Mouse (Mus musculus): ENCODE measurements around the gene Cldn13.
A peak's percentile ranks its signal among the peaks of the same experiment; 100 is the strongest.

The Cldn13 gene

DNA sequence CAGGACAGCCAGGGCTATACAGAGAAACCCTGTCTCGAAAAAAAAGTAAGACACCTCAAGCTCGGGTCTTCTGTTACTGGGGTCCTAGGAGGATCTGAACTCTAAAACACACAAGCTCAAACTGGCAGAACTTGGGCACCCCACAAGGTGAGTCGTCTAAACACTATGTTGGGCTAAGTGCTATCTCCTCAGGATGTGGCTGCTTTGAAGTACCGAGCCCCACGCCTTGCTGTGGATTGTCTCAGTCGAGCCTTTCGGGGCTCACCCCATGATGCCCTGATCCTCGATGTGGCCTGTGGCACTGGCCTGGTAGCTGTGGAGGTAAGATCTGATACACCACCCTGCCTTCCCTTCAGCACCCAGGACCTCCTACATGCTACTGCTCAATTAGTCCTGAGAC, 18.0 kb upstream of the Cldn13 start:
- no peak for DNase-seq

DNA sequence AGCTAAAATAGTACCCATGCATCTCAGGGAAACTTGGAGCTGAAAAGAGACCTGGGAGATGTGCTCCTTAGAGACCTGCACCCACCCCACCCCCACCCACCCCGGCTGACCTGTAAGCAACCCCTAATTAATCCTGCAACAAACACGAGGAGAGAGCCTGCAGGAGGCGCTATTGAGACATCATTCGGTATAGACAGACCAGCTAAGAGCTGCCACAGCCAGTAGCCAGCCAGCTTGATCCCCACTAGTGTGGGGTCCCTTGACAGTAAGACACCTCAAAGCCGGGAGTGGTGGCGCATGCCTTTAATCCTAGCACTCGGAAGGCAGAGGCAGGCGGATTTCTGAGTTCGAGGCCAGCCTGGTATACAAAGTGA, 17.6 kb upstream of the Cldn13 start:
- peak; percentile 87 for DNase-seq

DNA sequence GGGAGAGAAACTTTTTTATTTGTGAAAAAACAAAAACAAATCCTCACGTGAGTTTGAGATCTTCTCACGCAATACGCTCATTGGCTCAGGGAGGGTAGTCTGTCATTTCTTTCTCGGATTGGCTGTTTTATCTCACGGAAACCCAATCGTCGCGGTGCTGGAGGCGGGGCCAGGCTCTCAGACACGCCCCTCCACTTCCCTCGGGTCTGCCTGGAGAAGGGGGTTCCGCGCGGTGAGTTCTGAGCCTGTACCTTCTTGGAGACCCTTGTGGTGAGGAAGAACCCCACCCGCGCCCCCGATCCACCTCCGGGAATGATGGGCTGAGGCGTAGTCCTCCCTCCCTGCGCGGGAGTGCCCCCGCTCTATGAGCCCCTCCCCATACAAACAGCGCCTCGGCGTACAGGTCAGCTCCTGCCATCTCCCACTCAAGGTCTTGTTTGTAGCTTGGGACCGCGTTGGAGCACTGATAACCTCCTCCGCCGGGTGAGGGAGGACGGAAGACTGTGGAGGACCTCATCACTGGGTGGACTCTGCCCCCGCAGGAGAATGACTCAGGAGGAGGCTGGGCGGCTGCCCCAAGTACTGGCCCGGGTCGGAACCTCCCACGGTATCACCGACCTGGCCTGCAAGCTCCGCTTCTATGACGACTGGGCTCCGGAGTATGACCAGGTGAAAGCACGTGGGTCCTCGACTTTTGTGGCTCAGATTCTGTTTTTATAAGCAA, 17.0 kb upstream of the Cldn13 start, which contains the start of gene Mettl27:
TSS of gene Mettl27 (plus strand) at position 190 of the 724 bp plus-strand sequence.
- DNase-seq: peak; percentile 95

DNA sequence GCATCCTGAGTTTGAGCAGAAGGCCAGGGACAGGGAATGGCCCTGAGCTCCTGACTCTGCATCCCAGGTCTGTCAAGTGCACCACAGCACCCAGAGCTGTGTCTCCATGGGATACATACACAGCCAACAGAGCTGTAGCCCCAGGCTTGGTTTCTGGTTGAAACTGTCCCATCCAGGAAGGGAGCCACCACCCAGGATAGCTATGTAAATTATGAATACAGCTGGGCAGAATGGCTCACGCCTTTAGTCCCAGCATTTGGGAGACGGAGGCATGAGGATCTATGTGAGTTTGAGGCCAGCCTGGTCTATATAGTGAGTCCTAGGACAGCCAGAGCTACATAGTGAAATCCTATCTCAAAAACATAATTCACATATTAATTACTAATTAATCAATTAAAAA, 14.7 kb upstream of the Cldn13 start:
- no peak for DNase-seq

DNA sequence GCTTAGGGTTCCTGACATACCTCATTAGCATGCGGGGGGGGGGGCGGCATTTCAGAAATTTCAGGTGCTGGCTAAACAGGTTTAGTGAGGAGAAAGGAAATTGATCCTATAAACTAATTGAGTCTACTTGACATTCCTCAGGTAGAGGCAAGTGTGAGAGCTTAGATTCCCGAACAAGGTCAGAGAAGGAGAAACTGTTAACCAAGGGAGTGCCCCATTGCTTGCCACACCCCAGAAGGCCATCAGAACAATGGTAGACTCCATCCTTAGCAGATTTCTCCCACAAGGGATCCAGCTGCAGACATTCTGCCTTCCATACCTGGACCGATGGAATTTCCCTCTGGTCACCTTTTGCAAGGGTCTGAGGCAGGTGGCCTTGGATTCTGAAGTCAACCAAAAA, 11.4 kb upstream of the Cldn13 start:
- DNase-seq: no peak

DNA sequence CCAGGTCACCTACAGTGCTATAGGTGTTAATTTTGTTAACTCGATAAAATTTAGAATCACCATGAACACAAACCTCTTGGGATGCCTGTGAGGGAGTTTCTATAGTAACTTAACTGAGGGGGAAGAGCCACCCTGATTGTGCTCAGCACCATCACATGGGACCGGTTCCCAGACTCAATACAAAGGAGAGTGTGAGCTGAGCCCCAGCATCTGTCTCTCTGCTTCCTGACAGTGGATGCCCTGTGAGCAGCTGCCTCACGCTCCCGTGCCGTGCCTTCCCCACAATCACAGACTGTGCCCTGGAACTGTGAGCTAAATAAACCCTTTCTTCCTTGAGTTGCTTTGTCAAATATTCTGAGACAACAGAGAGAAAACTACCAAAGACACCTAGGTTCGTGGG, 7.8 kb upstream of the Cldn13 start:
- no peak for DNase-seq

DNA sequence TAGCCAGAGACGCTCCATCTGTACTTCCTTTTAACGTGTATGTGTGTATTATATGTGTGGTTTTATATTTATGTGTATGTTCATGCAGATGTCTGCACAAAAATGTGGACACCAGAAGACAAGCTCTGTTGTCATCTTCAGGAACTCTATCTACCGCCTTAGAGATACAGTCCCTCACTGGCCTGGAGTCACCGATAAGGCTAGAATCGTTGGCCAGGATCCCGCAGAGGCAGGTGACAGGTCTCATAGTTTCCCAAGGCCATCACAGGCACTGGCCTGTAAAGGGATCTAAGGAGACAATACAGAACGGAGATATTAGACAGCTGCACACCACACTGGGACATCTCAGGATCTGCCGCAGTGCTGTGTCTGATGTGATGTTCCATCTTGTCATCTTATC, 5.8 kb upstream of the Cldn13 start:
- peak; percentile 80 for DNase-seq

DNA sequence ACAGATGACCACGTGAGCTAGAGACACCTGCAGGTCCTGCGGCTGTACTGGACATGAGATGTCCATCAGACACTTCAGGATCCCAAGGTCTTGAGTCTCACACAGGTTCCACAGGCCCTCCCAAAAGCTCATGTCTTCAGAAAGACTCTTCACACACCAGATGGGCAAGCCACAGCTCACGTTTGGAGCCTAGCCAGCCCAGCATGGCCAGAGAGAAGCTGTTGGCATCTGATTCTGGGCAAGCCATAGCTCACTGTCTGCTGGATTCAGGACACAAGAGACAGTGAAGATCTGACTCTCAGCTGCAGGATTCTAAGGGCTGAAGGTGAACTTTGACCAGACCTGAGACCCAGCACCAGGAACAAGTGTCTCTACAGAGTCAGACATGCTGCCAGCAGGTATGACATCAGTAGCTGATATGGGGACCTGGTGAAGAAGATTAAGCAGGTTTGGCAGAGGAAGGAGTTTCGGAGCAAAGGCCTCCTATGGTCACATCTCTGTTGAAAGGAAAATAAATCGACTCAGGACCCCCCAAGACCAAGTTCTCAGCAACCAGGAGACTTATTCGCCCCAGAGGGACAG, 4.9 kb upstream of the Cldn13 start:
- peak; percentile 37 for DNase-seq

DNA sequence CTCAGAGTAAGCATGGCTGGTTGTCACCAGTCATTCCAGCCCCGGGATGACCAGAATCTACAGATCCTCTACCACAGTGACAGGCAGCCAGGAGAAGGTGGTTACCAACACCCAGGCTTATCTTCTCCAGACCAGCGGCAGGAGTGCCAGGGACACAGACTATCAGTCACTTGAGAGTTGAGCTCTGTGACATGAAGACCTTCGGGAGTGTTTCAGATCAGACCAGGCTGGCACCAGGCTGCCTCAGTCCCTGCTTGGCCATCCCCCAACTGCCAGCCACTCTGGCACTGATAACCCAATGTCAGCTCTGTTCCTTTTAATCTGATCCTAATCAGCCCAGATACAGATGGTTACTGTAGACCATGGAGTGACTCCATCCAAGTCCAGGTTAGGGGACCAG, 3.8 kb upstream of the Cldn13 start:
- peak; percentile 90 for DNase-seq

DNA sequence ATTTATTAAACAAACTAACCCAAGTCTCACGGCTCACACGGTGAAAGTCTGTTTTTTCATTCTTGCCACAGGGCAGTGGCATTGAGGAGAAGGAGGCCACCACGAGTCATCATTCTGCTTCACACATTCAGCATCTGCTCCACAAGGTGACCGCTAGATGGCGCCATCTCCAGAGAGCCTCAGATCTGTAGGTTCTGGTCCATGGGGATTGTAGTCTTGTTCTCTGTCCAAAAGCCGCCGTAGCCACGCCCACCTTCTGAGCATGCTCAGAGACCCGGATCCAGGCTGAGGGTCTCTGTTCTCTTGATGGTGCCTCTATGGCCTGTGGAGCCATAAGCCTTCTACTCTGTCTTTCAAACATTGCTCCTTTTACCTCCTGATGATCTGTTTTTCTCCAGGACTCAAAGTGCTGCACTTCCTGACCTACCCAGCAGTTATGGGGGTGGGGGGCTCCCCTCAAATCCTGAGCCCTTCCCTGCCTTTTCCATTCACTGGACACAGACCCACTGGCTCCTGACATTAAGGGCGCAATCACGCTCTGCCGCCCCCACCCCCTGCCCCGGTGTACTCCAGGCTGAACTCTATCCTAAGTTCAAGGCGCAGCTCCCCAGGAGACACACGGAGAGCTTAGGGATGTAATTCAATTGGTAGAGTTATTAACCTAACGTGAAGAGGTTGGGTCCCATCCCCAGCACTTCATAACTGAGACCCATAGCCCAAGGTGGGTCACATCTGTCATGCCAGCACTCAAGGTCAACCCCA, 2.9 kb upstream of the Cldn13 start:
- DNase-seq: peak; percentile 95

DNA sequence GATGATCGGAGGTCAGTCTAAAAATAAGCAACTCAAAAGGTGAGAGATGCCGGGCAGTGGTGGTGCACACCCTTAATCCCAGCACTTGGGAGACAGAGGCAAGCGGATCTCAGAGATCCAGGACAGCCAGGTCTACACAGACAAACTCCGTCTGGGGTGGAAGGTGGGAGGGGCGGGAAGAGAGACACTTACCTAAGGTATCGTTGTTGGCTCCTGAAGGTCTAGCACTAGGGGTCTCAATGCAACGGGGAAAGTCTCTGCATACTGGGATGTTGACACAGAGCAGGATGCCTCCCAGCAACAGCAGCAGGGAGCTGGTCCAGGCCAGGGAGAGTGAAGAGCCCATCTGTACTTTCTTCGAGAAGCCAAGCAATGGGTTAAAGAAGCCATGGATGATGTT, 816 bp downstream of the Cldn13 start:
- DNase-seq: peak; percentile 68

DNA sequence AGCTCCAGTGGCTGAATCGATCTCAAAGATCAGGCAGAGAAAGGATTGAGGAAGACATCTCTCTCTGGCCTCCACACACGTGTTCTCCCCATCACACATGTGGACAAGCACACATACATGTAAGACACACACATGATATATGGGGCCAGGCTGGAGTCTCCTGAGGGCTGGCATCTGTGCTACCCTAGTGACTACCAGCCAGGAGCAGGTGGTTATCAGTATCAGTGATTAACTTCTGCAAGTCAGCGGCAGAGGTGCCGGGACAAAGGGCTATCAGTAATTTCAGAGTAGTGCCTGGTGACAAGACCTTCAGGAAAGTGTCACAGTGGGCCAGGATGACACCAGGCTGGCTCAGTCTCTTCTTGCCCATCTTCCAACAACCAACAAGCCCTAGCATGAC, 1.6 kb downstream of the Cldn13 start:
- DNase-seq: peak; percentile 91

DNA sequence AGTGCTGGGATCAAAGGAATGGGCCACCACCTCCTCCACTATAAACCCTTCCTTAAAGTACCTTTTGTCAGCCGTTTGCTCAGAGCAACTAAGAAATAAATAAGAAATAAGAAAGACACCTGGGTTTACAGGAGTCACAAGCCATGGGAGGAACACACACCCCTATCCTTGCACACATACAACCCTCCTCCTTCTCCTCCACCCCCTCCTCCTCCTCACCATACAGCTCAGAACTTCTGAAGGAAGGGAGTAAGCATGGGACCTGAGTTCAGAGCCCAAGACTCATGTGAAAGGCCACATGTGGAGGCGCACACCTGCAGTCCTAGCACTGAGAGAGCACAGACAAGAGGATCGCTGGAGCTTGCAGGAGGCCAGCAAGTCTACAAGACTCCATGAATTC, 2.0 kb downstream of the Cldn13 start:
- DNase-seq: no peak

DNA sequence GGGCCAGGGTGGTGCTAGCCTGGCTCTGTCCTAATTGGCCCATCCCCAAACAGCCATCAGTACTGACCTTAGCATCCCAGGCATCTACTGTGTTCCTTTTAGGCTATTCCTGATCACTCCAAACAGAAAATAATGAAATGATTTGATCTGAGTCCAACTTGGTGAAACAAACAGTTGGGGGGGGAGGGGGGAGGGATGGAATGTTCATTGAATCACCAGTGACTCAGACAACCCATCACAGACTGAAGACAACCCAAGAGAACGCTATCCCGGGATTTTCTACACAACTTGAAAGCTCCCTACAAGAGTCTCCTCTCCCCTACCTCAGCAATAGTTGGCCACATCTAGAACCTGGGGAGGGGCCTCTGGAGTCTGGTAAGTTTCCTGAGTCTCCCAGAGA, 3.4 kb downstream of the Cldn13 start:
- DNase-seq: no peak

DNA sequence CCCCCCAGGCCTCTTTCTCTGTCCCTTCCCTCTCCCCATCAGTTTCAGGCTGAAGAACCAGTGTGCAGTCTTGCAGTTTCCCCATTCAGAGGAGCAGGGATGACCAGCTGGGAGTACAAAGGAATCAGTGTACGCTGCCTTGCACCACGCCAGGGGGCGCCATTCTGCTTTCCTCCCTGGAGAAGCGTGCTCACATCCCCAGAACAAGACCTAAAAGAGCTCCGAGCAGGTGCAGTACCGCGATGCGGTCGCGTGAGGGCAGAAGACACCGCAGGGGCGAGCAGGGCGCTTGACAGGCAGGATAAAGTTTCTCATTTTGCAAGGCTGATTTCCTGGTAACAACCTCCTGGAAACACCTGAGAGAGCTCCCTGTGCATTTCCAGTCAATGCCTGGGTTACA, 8.2 kb downstream of the Cldn13 start:
- DNase-seq: peak; percentile 96

DNA sequence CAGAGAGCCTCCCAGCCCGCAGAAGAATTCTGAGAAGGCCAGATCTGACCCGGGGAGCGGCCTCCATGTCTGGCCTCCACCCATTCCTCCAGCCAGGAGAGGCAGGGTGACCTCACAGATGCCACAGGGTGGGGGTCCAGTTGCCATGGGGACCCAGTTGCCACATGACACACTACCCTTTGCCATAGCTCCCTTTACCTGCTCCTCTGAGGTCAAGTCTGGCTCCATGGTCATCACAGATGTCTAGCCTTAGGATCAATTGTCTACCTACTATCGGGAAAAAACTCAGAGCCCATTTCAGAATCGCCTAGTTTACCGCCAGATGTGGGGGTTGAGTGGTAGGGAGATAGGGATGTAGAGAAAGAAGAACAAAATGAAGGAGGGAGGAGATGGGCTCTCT, 8.7 kb downstream of the Cldn13 start, which contains the start of gene Tmem270:
TSS of gene Tmem270 (minus strand) at position 101 of the 400 bp plus-strand sequence.
- DNase-seq: no peak

DNA sequence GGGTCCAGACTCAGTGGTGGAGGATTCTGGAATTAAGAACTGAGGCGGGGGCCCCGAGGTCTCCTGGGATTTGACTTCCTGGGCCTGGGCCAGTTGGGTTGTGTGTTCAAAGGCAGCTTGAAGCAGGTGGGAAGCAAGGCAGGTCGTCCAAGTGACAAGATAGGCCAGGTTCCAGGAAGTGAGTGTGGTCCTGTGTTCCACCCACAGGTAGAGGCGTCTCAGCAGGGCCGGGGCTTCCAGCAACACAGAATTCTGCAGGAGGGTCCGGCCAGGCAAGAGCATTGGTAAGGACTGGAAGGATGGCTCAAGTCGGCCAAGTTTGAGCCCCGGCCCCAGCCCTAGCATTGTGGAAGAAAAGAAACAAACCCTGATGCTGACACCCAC, 13.7 kb downstream of the Cldn13 start:
- no peak for DNase-seq

DNA sequence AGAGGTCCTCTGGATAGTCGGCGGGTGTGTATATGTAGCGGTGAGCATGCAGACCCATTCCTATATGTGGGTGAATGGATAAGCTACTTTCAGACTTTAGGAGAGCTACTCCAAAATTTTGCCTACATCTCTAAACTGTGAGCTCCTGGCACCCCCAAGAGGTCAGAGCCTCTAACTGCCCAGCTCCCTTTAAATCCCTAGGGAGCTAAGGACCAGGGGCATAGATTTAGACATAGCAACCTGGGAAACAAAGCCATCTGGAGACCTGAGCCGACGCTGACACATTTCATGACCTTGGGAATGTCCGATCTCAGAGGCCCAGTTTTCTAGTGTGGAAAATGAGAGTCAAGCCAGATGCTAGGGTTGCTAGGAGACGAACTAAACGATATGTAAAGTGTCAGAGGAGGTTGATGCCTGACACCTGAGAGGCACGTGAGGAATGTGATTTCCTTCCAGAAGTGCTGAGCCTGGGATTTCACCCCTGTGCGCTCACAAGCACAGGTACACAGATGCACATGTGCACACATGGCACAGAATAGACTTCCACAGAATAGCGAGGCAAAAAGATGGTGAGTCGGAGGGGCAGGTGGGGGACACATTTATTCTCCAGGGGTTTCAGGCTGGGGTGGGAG, 14.2 kb downstream of the Cldn13 start:
- no peak for DNase-seq

DNA sequence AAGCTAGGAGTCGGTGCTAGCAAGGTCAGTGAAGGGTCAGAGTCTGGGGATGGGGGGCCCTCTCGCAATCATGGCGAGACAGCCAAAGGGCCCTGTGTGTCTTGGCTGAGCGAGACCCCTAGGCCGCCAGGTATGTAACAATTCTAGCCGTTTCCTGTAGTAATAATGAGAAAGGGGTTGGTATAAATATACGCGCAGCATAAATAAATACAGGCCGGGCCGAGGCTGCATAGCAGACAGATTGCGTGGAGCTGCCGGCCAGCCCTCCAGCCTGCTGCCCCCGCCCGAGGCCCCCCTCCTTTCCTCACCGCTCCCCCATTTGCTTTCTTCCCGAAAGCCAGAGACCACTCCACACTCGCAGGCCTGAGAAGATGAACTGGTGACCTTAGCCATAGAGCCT, 17.7 kb downstream of the Cldn13 start:
- DNase-seq: no peak

DNA sequence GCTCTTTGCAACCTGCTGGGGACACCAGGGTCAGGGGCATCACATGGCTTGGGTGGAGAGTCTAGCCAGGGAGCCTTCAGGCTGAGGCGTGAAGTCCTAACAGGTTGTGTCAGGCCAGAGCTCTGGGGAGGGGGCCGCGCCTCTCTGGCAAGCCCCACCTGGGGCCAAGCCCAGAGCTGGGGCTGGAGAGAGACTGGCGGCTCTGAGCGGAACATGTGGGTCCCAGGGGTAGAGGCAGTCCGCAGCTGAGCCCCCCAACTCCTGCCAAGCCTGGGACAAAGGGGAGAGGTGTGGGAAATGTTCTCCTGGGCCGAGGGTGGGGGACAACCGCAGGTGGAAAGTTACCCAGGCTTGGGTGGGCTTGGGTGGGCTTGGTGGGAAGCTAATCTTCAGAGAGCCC, 18.4 kb downstream of the Cldn13 start:
- no peak for DNase-seq

DNA sequence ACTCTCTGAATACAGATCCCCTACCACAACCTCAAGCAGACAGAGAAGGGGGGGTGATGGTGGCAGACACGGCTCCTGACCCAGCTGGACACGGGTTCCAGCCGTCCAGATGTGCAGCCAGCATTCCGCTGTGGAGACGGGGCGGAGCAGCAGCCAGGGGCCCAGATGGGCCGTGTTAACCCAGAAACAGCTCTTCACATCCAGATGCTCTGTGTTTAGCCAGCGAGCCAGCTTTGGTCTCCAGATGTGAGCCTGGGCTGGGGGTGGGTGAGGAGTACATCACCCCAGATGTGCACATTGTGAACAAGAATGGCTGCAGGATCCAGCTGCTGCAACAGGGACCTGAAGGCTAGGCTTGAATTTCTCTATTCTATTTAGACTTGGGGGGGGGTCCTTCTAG, 20.0 kb downstream of the Cldn13 start:
- no peak for DNase-seq

DNA sequence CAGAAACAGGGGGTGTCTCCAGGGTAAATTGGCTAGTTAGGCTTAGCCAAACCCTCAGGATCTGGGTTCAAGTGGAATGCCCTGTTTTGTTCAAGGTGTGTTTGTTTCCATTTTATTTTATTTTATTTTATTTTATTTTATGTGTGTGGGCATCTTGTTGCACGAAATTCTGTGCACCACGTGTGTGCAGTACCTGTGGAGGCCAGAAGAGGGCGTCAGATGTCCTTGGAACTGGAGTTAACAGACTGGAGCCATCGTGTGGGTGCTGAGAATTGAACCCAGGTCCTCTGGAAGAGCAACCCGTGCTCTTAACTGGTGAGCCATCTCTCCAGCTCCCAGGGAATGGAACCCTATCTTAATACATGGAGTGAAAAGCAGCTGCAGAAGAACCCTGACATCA, 22.6 kb downstream of the Cldn13 start:
- DNase-seq: no peak

DNA sequence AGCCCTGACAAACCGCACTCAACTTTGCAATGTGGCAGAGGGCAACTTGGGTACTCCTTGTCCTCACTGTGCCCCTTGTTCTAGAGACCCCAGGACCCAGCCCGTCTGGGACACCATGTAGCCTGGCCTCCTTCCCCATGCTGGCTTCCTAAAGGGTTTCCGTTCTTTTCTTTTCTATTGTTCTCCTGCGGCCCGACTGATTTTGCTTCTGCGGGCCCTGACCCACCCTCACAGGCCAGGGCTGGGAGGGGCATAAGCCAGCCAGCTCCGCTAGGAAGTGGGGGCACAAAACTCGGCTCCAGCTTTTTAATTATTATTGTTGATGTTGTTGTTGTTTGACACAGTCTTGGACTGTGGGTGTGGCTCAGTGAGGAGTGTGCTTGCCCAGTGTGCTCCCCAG, 23.8 kb downstream of the Cldn13 start:
- no peak for DNase-seq

DNA sequence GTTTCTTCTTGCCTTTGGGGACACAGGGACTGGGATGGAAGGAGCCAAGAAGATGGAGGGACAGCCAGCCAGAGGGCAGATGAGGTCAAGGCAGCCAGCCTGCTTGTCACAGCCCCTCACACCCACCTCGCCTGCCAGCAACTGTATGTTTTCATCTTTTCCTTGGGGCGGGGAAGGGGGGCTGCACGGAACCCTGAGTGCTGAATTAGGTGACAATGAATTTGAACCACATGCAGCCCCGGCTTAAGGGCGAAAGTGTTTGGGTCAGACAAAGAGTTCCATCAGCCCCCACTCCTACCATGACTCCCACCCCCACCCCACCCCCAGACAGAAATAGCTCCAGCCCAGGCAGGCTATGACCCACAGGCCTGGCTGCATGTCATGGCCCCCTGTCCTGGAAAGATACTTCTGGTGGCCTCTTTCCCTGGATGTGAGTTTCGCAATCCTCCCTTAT, 24.7 kb downstream of the Cldn13 start:
- no peak for DNase-seq
